Mouse (Mus musculus) embryonic facial prominence, embryonic 12.5 days (tissue): ENCODE data around the gene Creb5. TPM values are rescaled to one million over a fixed set of nuclear protein-coding genes. Genes with fewer than 3 reads are reported as not detected.

Experiments
- ATAC-seq: fragments of 200-750 bp; cut with Nextera tagmentation; 2 replicates; pipeline ENCODE4 v1.8.0; 2017; ENCODE audit not compliant: insufficient number of reproducible peaks, insufficient read depth, low FRiP score, low TSS enrichment
- H3K27ac ChIP-seq: fragments of 300-500 bp; sonication (generic); 2 replicates; pipeline ENCODE4 v1.5.1; 2016; ENCODE audit warnings: mild to moderate bottlenecking
- H3K27me3 ChIP-seq: fragments of 300-500 bp; sonication (generic); 2 replicates; pipeline ENCODE4 v1.6.1; 2016; ENCODE audit warnings: mild to moderate bottlenecking, moderate library complexity
- H3K36me3 ChIP-seq: fragments of 300-500 bp; sonication (generic); 2 replicates; pipeline ENCODE4 v1.6.1; 2016; ENCODE audit warnings: mild to moderate bottlenecking
- H3K4me1 ChIP-seq: fragments of 300-500 bp; sonication (generic); 2 replicates; pipeline ENCODE4 v1.6.1; 2016
- H3K4me2 ChIP-seq: fragments of 300-500 bp; sonication (generic); replicated peaks from 2 replicates; pipeline ENCODE4 v1.6.1; 2016; ENCODE audit warnings: mild to moderate bottlenecking, moderate library complexity
- H3K4me3 ChIP-seq: fragments of 300-500 bp; sonication (generic); 2 replicates; pipeline ENCODE4 v1.5.1; 2016; ENCODE audit warnings: mild to moderate bottlenecking
- H3K9ac ChIP-seq: fragments of 300-500 bp; sonication (generic); 2 replicates; pipeline ENCODE4 v1.6.1; 2016; ENCODE audit warnings: mild to moderate bottlenecking, moderate library complexity
- H3K9me3 ChIP-seq: fragments of 300-500 bp; sonication (generic); 2 replicates; pipeline ENCODE4 v1.6.1; 2016; ENCODE audit warnings: mild to moderate bottlenecking, moderate library complexity
- WGBS: fragments of 180-500 bp; shearing (Covaris S2); methylation state at CpG from one replicate; pipeline ENCODE4 v1.1.7; 2016; 5-methylcytosine and 5-hydroxymethylcytosine counted together
- polyA plus RNA-seq: library from polyadenylated mRNA; unstranded; fragments of >200 nt; fragmentation: Nextera tagmentation; extraction: Ambion mirVana; gene quantifications from 2 replicates; pipeline ENCODE4 v1.2.1, GENCODE M21; 2016

Gene Creb5
- polyA plus RNA-seq, 1 experiment from 2014 or later = 30.3 TPM

DNA sequence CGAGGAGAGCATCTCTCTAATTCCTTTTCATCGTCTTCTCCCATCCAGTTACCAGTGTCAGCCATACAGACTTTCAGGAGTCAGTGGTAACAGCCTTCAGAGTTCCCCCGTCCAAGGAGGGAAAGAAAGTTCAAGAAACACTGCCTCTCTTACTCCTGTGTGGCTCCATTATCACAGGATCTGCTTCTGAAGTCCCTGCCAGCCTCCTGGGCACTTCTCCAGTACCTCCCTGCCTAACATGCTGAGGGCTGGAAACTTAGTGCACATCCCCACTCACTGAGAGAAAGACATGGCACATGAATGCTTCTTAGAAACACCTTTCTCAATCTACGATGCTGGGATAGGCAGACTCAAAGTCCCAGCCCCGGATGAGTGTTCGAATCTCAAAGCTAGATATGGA is 409.9 kb downstream of the Creb5 start:
- 77% methylated on average over 6 of the region's 6 CpGs for WGBS
- ATAC-seq = no peak
- no peaks in the 10 kb centered on the region for H3K27me3 ChIP-seq
- no peaks in the 10 kb centered on the region for H3K9me3 ChIP-seq
- H3K36me3 ChIP-seq = no peaks in the 10 kb centered on the region
- no peak overlapping the region for H3K4me3 ChIP-seq
- 0 out of 2 replicates have a peak, but pooled peaks cover 5% of the 10 kb centered on the region for H3K4me1 ChIP-seq
- no peak overlapping the region for H3K27ac ChIP-seq
- H3K9ac ChIP-seq = no peak overlapping the region
- no peak overlapping the region for H3K4me2 ChIP-seq

DNA sequence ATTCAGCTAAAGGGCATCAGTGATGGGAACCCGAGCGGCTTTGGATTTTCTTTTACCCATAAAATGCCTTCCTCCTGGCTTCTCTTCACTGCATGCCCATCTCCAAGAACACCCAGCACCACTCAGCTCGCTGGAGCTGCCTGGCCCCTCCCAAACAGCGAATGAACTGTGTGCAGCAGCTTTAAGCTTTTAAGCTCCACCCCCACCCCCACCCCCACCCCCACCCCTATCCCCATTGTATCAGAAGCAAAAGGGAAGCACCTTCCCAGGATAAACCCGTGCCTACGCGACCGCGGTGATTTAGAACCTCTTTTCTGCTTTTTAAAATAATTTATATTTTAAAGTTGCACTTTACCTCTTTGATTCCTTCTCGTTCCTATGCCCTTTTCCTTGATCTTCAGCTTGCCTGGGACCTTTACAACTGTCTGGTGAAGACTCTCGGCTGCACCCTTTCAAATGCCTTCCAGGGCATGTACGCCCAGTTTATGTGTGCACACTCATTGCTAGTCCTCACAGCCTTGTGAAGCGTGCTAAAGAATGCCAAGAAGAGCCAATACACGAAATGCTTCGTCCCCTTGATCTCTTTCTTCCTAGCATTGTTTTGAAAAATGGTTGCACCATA is 411.2 kb downstream of the Creb5 start:
- Histone ChIP-seq H3K4me2 (peak overlapping the region; percentile 40), H3K27me3 (no peaks in the 10 kb centered on the region), H3K4me1 (0 out of 2 replicates have a peak, but pooled peaks cover 2% of the 10 kb centered on the region), H3K4me3 (0 out of 2 replicates have a peak overlapping the region, but pooled peaks have one; percentile 5), H3K36me3 (no peaks in the 10 kb centered on the region), H3K27ac (no peak overlapping the region), H3K9me3 (no peaks in the 10 kb centered on the region), H3K9ac (no peak overlapping the region)
- 13% methylated on average over 15 of the region's 15 CpGs for WGBS
- peak; percentile 64; the same call in 1 of the 2 replicates for ATAC-seq

DNA sequence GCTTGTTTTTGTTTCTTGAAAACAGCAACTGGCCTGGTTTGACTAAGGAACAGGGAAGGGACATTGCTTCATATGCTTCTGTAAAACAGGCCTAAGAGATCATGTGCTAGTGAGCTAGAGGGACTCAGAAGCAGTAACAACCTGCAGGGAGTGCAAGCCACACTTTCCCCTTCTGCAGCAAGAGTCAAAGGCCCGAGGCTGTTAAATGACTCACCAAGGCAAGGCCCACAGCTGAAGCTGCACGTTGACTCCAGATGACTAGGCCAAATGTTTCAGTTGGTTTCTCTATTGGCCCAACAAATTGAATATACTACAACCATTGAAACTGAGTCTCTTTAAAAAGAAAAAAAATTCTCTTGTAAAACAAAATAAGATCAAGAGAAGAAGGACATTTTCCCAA is 417.4 kb downstream of the Creb5 start:
- H3K27me3 ChIP-seq = no peaks in the 10 kb centered on the region
- H3K36me3 ChIP-seq = no peaks in the 10 kb centered on the region
- ATAC-seq = no peak
- 30% methylated on average over 2 of the region's 2 CpGs for WGBS
- no peak overlapping the region for H3K27ac ChIP-seq
- H3K4me2 ChIP-seq = no peak overlapping the region
- H3K9me3 ChIP-seq = no peaks in the 10 kb centered on the region
- H3K4me1 ChIP-seq = no peaks in the 10 kb centered on the region
- H3K9ac ChIP-seq = no peak overlapping the region
- H3K4me3 ChIP-seq = no peak overlapping the region

DNA sequence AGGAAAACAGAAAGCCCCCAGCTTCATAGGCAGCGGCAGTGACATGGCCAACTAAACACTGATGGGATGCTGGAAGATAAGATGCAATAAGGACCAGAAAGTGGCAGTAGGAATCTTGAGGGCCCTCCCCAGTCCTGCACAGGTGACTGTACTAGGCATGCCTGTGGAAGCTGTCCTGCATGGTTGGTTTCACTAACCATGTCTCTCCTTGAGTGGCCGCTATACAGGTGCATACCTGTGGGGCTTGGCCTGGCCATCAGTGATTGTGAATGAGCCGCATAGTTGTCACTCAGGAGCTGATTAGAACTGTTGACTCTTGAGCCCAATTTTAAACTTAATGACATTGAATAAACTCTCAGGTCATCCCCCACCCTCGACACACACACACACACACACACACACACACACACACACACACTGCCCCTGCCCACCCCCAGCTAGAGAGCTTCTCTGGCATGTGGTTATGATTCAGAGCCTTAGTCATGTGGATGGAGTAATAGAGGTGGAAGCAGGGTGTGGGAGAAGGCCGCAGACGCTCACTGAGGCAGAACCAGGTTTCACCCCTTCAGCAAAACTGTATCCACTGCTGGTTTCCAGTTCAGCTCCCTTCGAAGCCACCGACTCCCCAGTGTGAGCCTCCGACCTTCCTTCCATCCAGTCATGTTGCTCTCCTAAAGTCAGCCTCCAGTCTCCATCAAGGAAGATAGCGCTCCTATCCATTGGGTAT is 419.7 kb downstream of the Creb5 start:
- Histone ChIP-seq H3K27ac (no peak overlapping the region), H3K27me3 (no peaks in the 10 kb centered on the region), H3K9ac (no peak overlapping the region), H3K4me1 (no peaks in the 10 kb centered on the region), H3K4me2 (no peak overlapping the region), H3K9me3 (no peaks in the 10 kb centered on the region), H3K36me3 (no peaks in the 10 kb centered on the region), H3K4me3 (no peak overlapping the region)
- WGBS = 86% methylated on average over 10 of the region's 10 CpGs
- no peak for ATAC-seq

DNA sequence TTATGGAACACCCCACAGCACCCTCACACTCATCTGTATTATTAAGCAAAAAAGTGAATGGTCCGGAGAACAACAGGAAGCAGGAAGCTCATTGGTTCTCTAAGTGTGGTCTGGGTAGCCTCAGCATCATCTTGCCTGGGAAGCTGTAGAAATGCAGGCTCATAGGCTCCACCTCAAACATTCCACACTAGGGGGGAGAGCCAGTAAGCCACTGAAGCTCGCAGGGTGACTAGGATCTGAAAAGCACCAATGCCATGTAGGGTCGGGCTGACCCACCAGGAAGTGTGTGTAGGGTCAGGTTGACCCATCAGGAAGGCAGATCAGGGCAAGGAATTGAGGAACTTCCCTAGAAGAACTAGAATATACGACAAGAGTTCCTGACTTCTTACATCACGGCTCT is 420.7 kb downstream of the Creb5 start:
- no peak for ATAC-seq
- Histone ChIP-seq H3K4me1 (no peaks in the 10 kb centered on the region), H3K9me3 (no peaks in the 10 kb centered on the region), H3K4me3 (no peak overlapping the region), H3K27ac (no peak overlapping the region), H3K9ac (no peak overlapping the region), H3K27me3 (no peaks in the 10 kb centered on the region), H3K4me2 (no peak overlapping the region), H3K36me3 (no peaks in the 10 kb centered on the region)
- 78% methylated on average over 5 of the region's 5 CpGs for WGBS

DNA sequence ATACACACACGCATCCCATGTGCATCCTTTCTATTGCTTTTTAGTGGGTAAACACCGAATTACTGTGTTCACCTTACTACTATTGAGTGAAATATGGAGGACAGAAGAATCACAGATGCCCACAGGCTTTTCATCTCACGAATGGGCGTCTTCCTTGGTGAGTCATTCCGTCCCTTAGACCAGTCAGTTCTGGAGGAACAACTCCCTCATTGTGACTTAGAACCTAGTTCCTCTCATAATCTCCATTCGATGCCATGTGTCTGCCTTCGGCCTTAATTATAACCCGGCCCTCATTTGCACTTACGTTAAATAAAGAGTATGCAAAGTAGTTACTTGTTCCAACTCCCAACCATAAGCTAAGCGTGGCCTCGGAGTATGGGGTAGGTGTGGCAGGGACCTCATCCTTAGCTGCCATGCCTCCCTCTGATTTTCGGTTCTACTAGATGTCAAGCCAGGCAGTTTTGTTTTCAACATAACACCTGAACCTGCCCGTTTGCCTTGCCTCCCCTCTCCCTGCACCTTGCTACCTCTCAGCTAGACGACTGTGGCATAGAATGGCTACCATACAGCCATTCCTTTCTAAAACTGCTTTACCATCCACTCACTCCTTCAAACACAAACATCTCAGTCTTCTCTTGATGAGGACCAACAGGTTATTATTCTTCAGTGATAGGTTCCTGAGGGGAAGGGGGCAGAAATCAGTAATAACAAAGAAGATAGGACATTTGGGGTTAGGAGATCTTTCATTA is 422.8 kb downstream of the Creb5 start:
- no peak overlapping the region for H3K4me3 ChIP-seq
- H3K9ac ChIP-seq = no peak overlapping the region
- no peaks in the 10 kb centered on the region for H3K36me3 ChIP-seq
- H3K9me3 ChIP-seq = no peaks in the 10 kb centered on the region
- no peak overlapping the region for H3K4me2 ChIP-seq
- H3K4me1 ChIP-seq = no peaks in the 10 kb centered on the region; the same call in 1 of the 2 replicates
- WGBS = 90% methylated on average over 14 of the region's 14 CpGs
- no peak overlapping the region for H3K27ac ChIP-seq
- ATAC-seq = no peak
- H3K27me3 ChIP-seq = no peaks in the 10 kb centered on the region

DNA sequence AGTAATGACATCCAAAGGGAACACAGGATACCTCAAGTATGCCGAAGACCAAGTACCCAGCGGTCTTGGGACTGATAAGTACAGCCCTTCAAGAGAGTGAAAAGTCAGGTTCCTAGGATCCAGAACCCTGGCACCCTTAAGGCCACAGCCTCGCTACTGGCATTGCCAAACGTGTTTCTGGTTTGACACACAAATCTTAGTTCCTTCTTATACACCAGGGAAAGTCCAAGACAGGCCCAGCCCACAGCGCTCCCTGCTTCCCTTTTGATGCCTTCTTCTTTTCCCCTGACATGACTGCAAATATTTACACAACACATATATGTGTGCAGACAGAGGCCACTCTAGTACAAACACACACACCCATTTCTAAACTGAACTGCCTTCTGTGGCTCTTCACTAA is 423.5 kb downstream of the Creb5 start:
- no peak overlapping the region for H3K9ac ChIP-seq
- no peak for ATAC-seq
- no peak overlapping the region for H3K4me2 ChIP-seq
- no peak overlapping the region for H3K27ac ChIP-seq
- no peaks in the 10 kb centered on the region for H3K9me3 ChIP-seq
- H3K27me3 ChIP-seq = no peaks in the 10 kb centered on the region
- WGBS = 84% methylated on average over 5 of the region's 5 CpGs
- no peak overlapping the region for H3K4me3 ChIP-seq
- H3K36me3 ChIP-seq = no peaks in the 10 kb centered on the region
- no peaks in the 10 kb centered on the region; the same call in 1 of the 2 replicates for H3K4me1 ChIP-seq

DNA sequence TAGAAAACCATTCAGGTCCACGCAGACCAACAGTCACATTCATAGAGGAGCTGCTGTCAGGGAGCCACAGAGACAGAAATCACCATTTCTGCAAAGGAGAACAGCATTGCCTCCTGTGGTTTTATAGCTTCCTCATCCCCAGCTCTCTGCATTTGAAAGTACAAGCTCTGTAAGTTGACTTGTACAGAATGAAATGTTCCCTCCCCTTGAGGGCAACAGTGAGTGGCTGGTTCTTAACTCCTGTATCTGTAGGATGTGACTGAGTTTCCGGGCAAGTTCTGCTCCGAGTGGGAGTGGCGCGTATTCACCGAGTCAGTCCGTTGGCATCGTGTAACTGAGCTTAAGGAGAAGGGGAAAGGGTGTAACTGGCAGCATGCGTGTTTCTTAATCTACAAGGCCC is 426.1 kb downstream of the Creb5 start:
- WGBS = 82% methylated on average over 9 of the region's 9 CpGs
- no peak overlapping the region for H3K4me3 ChIP-seq
- no peaks in the 10 kb centered on the region; the same call in 1 of the 2 replicates for H3K4me1 ChIP-seq
- no peaks in the 10 kb centered on the region for H3K36me3 ChIP-seq
- H3K27ac ChIP-seq = no peak overlapping the region
- no peak overlapping the region for H3K9ac ChIP-seq
- H3K27me3 ChIP-seq = no peaks in the 10 kb centered on the region
- no peak overlapping the region for H3K4me2 ChIP-seq
- H3K9me3 ChIP-seq = no peaks in the 10 kb centered on the region
- ATAC-seq = no peak

DNA sequence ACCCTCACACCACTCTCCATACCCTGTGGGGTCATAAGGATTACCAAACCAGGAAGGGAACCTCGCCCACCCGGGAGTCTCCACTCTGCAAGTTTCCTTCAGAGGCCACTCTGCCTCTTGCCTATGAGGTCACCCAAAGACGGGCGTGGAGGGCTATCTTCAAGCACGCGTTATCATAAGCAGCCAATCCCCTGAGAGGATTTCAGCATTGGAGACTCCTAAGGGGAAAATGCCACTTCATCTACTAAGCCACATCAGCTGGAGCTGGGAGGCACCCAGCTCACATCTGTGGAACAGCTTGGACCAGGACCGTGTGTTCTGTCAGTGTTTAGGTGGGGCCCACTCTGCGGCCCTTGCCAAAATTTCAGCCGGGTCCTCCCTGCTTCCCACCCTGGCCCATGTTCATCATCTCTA is 427.8 kb downstream of the Creb5 start:
- Histone ChIP-seq H3K9me3 (no peaks in the 10 kb centered on the region), H3K4me3 (no peak overlapping the region), H3K36me3 (no peaks in the 10 kb centered on the region), H3K4me1 (no peaks in the 10 kb centered on the region; the same call in 1 of the 2 replicates), H3K4me2 (no peak overlapping the region), H3K27ac (no peak overlapping the region), H3K27me3 (no peaks in the 10 kb centered on the region), H3K9ac (no peak overlapping the region)
- no peak for ATAC-seq
- WGBS = 91% methylated on average over 9 of the region's 9 CpGs

DNA sequence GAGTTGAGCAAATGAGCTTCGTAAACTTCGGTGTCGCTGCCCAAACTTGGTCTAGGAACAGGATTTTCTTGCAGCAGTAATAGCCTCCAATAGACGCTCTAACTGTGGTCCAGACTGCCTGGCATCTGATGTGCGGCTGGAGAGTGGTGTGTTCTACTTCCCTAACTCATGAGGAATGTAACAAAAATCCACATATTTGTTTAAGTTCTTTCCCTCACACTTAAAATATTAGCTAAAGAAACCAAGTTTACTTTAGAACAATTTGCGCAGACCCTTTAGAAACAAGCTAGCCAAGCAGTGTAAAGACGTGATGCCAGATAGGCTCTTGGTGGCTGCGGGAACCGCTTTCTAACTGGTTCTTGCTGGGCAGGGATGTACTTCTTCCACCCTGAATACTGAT is 428.9 kb downstream of the Creb5 start:
- Histone ChIP-seq H3K9me3 (no peaks in the 10 kb centered on the region), H3K27ac (no peak overlapping the region)
- 87% methylated on average over 9 of the region's 9 CpGs for WGBS

DNA sequence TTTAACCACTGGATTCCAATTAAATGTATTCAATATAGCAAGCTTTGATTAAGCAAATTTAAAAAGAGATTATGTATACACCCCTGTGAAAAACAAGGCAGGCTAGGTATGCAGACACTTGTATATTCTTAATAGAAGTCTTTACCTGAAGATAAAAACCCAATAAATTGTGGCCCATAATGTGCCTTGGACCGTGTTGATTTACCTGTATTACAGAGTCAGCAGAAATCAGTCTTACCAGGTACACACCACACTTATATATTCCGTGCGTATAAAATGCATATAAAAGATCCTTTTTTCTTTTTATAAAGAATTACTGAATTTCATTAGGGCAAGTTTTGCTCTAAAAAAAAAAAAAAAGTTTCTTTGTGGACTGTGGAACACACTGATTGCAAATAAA is 432.9 kb downstream of the Creb5 start:
- no peak for ATAC-seq
- H3K27me3 ChIP-seq = no peaks in the 10 kb centered on the region
- peaks cover 7% of the 10 kb centered on the region; the same call in 1 of the 2 replicates for H3K4me1 ChIP-seq
- H3K4me3 ChIP-seq = no peak overlapping the region
- no peaks in the 10 kb centered on the region for H3K36me3 ChIP-seq
- H3K9me3 ChIP-seq = no peaks in the 10 kb centered on the region
- H3K4me2 ChIP-seq = no peak overlapping the region
- WGBS = 85% methylated on average over 3 of the region's 3 CpGs
- no peak overlapping the region for H3K27ac ChIP-seq
- no peak overlapping the region for H3K9ac ChIP-seq

More for the DNA sequence above, 428.9 kb downstream of the Creb5 start:
- H3K4me3 ChIP-seq = no peak overlapping the region
- no peak overlapping the region for H3K9ac ChIP-seq
- H3K36me3 ChIP-seq = no peaks in the 10 kb centered on the region
- H3K4me1 ChIP-seq = peaks cover 3% of the 10 kb centered on the region; the same call in 1 of the 2 replicates
- no peaks in the 10 kb centered on the region for H3K27me3 ChIP-seq
- ATAC-seq = no peak
- no peak overlapping the region for H3K4me2 ChIP-seq
